Comparison of ENCODE assay signal across 8 mouse cellular contexts in the genomic region with DNA sequence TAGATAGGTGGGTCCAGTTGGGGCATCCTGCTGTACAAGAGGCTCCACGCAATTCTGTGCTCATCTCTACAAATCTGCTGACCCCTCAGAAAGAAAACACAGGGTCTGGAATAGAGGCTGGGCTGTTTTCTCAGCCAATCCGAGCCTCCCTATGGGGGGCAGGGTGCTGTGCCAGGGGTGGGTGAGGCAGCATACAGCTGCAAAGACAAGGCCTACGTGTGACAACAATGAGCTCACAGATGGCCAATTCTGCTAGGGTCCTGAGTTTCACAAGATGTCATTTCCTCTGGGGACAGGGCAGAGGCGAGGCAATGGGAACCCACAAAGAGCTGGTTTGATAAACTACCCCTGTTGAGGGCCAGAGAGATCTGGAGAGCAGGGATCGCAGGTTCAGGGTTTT. TPM values are rescaled to one million over a fixed set of nuclear protein-coding genes. Genes with fewer than 3 reads are reported as not detected.
DNase-seq lines count a peak whose midpoint lies in the region; ATAC-seq lines count a peak whose summit lies in the region.

No protein-coding gene starts in this region.

- DNase-seq in cerebellum, adult 11-12 months = peak; percentile 45
- no peak for DNase-seq in cerebellum, adult 9-11 months
- no peak for DNase-seq in neural tube, embryonic 11.5 days (ENCODE audit: low spot score)
- DNase-seq in neural tube, embryonic 10.5 days (ENCODE audit: extremely low spot score, low spot score) = no peak
- peak; percentile 52 for DNase-seq in thymus, postnatal 25 days
- no peak for DNase-seq in kidney, adult 18-20 months
- DNase-seq in cerebellum, postnatal 4 days (ENCODE audit: low spot score in 2 of 2) = no peak

- no peak for ATAC-seq in neural tube, embryonic 11.5 days (ENCODE audit: insufficient read depth, low FRiP score, low TSS enrichment)
- no peak for ATAC-seq in limb, embryonic 15.5 days (ENCODE audit: insufficient number of reproducible peaks, low FRiP score, low TSS enrichment, low read depth)

- H3K27me3 ChIP-seq in neural tube, embryonic 11.5 days (ENCODE audit: control insufficient read depth, insufficient read depth, low read length) = no peaks in the 10 kb centered on the region
- H3K27me3 ChIP-seq in limb, embryonic 15.5 days = no peaks in the 10 kb centered on the region

- H3K4me1 ChIP-seq in neural tube, embryonic 11.5 days (ENCODE audit: control insufficient read depth, insufficient read depth, low read length) = peaks cover 20% of the 10 kb centered on the region
- H3K4me1 ChIP-seq in limb, embryonic 15.5 days = peaks cover 29% of the 10 kb centered on the region

- no peaks in the 10 kb centered on the region for H3K36me3 ChIP-seq in neural tube, embryonic 11.5 days (ENCODE audit: control insufficient read depth, insufficient read depth, low read length)
- H3K36me3 ChIP-seq in limb, embryonic 15.5 days = no peaks in the 10 kb centered on the region

- no peak overlapping the region; the same call in 1 of the 2 replicates for H3K4me2 ChIP-seq in neural tube, embryonic 11.5 days (ENCODE audit: low read depth)
- no peak overlapping the region for H3K4me2 ChIP-seq in limb, embryonic 15.5 days

- 30% methylated on average over 5 of the region's 5 CpGs for WGBS in neural tube, embryonic 11.5 days
- WGBS in limb, embryonic 15.5 days = 40% methylated on average over 5 of the region's 5 CpGs

- H3K9ac ChIP-seq in neural tube, embryonic 11.5 days (ENCODE audit: low read length) = no peak overlapping the region; the same call in 1 of the 2 replicates
- no peak overlapping the region for H3K9ac ChIP-seq in limb, embryonic 15.5 days

- no peak overlapping the region for H3K4me3 ChIP-seq in neural tube, embryonic 11.5 days (ENCODE audit: low read depth, low read length)
- no peak overlapping the region for H3K4me3 ChIP-seq in limb, embryonic 15.5 days

- peak overlapping the region; percentile 56 for H3K27ac ChIP-seq in neural tube, embryonic 11.5 days (ENCODE audit: low read depth, low read length)
- H3K27ac ChIP-seq in limb, embryonic 15.5 days = peak overlapping the region; percentile 64

- H3K9me3 ChIP-seq in neural tube, embryonic 11.5 days (ENCODE audit: control insufficient read depth, low read length) = no peaks in the 10 kb centered on the region
- H3K9me3 ChIP-seq in limb, embryonic 15.5 days = no peaks in the 10 kb centered on the region

RNA-seq across cellular contexts. Expression of a gene that starts 6.8 kb away (rescaled TPM):
- 5.2 and 7.0 TPM in 2 replicates for polyA plus RNA-seq in neural tube, embryonic 11.5 days (2014; fragmentation: Nextera tagmentation; extraction: Ambion mirVana)
- polyA plus RNA-seq in limb, embryonic 15.5 days (2015; fragmentation: Nextera tagmentation; extraction: Ambion mirVana) = 63.6 and 77.1 TPM in 2 replicates

RNA-seq across cellular contexts. Expression of a gene that starts 44.1 kb away (rescaled TPM):
- polyA plus RNA-seq in neural tube, embryonic 11.5 days (2014; fragmentation: Nextera tagmentation; extraction: Ambion mirVana) = 34.9 and 35.4 TPM in 2 replicates
- polyA plus RNA-seq in limb, embryonic 15.5 days (2015; fragmentation: Nextera tagmentation; extraction: Ambion mirVana) = 41.3 and 44.4 TPM in 2 replicates

RNA-seq across cellular contexts. Expression of a gene that starts 44.5 kb away (rescaled TPM):
- polyA plus RNA-seq in neural tube, embryonic 11.5 days (2014; fragmentation: Nextera tagmentation; extraction: Ambion mirVana) = 89.1 and 90.4 TPM in 2 replicates
- polyA plus RNA-seq in limb, embryonic 15.5 days (2015; fragmentation: Nextera tagmentation; extraction: Ambion mirVana) = 97.5 and 110 TPM in 2 replicates

Comparison
In these comparisons a context has a peak if more than half of its experiments do, and no peak if none do; other contexts are left out.
1. DNase-seq: peak in cerebellum, adult 11-12 months (single experiment) and thymus, postnatal 25 days (single experiment); none in cerebellum, adult 9-11 months (single experiment), neural tube, embryonic 11.5 days (single experiment), neural tube, embryonic 10.5 days (single experiment), kidney, adult 18-20 months (single experiment) and cerebellum, postnatal 4 days (0 of 2).